Mouse (Mus musculus) right cerebral cortex, adult 2 months (tissue): ENCODE results near the gene Qrsl1.

ENCODE experiments used
- DNase-seq, 2 experiments: peaks; one replicate each; pipeline ENCODE4 v3.0.0; 2021 to 2022; ENCODE audit warnings: low spot score in 2 of 2

Gene Qrsl1

DNA sequence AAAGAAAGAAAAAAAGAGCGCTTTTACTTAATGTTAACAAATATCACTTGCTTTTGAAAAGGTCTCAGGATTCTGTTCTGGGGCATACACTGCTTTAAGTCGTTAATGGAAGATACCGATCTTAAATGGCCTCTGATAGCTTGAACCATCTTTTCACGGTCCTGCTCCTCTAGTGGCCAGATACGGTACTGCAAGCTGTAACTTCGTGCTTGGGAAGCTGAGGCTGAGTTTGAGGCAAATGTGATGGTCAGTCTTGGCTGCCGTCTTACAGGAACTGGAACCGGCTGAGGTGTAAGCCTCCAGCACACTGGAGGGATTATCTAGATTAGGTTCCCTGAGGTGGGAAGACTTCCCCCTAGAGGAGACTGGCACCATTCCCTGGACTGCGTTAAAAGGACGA lies 30.8 kb downstream of the Qrsl1 start:
- DNase-seq: no peak

DNA sequence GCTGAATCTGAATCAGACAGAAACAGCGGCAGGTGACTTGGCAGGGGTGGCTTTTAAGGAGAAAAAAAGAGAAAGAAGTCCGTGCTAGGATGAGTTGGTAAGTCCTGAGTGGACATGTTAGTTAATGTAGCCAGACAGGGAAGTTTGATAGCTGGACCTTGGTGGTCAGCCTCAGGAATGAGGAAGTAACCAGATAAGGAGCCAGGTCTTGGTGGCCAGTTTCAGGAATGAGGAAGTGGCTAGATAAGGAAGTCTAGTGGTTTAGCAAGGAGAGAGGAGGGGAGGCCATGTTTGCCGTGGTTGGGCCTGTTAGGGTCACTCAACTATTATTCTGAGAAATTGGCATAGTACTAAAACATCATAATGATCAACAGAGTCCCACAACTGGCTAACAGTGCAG lies 45.2 kb downstream of the Qrsl1 start:
- no peak for DNase-seq

- no peak for DNase-seq
These were observed 45.6 kb downstream of the Qrsl1 start for GRCm38 (mm10) chr10:43855916-43856315.

- no peak for DNase-seq
These were observed 49.6 kb downstream of the Qrsl1 start for GRCm38 (mm10) chr10:43851898-43852297.

DNA sequence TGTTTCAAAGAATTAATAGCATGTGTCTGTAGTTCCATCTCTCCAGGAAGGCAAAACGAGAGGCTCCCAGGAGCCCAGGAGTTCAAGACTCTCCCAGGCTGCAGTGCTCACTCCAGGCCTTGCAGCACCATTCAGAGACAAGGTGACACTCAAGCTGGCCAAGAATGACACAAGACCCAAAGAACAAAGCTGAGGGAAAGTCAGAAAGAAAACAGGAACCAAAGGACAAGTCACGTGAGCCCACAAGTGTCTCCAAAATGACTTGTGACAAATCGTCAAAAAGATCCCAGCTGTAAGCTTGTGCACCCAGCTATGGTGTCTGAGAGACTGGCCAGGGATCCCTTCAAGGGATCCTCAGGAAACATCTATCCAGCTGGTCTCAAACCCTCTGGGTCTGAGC lies 52.1 kb downstream of the Qrsl1 start:
- DNase-seq: no peak

GRCm38 (mm10) chr10:43846141-43846622 lies 55.4 kb downstream of the Qrsl1 start:
- DNase-seq: no peak

GRCm38 (mm10) chr10:43845442-43845841 lies 56.1 kb downstream of the Qrsl1 start:
- no peak for DNase-seq

DNA sequence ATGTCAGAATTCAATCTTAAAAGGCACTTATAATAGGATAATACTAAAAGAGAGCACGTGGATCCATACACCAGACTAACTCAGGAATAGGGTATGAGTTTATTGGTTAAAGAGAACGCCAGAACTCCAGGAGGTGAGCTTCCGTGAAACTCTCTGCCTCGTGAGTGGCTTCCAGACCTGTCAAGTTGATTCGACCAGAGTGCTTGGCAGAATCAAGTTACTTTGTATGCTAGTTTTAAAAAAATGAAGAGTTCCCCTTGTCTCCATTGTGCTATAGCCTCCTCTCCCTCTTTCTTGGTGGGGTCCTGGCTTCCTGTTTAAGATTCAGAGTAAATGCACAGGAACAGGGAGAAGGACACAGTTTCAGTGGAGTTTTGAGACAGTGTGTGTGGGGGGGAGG lies 60.1 kb downstream of the Qrsl1 start:
- no peak for DNase-seq

DNA sequence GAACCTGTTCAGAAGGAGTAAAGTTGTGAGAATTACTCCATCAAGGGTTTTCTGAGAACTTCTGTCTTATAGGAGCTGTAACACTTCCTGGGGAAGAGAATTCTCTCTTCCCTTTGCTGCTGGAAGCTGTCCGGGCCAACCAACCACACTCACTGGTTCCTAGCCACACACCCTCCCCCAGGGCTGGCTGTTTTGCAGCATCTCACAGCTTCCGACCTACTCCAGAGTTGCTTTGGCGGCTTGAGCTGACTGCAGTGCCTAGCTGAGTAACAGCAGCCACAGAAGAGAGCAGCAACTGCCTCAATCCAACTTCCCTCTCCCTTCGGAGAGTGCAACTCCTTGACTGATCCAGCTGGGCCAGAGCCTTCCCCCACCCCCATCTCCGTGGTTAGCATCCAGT lies 68.7 kb downstream of the Qrsl1 start:
- DNase-seq: peak in 1 of 2 experiments; percentile 5

GRCm38 (mm10) chr10:43830251-43831018 lies 71.1 kb downstream of the Qrsl1 start:
- peak; percentile 14 to 29 for DNase-seq

- DNase-seq: no peak
These were observed 72.9 kb downstream of the Qrsl1 start for GRCm38 (mm10) chr10:43828686-43829015.

DNA sequence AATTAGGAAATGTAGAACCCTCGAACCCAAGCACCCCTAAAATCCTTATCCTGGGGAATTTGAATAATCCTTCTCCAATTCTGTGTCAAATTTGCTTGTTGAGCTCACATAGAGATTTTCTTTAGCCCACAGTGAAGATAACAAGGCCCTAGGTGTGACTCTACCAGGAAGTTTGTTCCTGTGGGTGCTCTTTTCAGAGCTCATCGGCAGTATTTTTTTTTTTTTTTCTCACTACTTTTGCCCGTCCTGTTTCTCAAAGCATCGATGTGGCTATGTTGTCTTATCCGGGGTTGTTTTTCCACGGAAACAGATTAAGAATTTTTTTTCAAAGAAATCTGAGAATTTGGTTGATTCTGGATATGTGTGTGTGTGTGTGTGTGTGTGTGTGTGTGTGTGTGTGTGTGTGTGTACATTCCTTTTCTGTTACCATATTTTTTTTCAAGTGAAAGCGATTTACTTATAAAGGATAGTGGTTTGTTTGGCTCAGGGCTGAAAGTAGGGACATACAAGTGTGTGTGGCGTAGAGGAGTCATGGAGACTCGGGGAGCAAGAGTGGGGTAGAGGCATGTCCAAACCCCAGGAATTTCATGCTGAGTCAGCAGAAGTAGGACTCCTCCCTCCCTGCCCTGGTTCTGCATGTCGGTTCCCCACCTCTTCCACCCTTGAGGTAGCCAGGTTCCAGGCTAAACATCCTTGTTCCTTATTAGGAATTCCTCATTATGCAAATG lies 73.4 kb downstream of the Qrsl1 start:
- DNase-seq: no peak

DNA sequence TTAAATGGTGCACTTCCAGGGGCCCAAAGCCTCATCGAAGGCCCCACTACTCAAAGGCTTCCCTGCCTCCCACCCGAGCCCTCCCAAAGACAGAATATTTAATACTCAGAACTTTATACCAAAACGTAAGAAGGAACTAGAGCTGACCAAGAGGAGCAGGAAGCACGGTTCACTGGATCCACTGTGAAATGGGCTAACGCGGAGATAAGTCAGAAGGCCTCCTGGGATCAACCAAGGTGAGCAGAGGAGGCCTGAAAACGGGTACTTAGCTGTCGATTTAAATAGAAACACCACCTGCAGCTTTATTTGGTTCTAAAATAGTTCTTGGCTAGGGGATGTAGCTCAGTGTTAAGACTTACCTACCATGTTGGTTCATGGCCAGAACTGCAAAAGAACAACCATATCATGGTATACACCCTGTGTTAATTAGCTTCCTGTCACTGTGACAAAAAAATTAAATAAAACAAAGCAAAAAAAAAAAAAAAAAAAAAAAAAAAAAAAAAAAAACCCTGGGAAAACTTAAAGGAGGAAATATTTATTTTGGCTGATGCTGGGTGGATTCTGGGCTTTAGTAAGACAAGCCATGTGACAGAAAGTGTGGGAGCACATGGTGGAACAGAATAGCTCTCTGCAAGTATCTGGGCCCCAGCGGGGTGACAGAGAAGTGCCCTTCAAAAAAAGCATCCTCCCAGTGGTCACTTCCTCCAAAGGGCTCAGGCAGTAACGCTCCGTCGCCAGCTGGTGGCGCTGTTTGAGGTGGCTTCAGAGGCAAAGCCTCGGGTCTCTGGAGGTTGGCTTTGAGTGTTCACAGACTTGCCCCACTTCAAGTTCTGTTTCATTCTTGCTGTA lies 74.5 kb downstream of the Qrsl1 start:
- no peak for DNase-seq

GRCm38 (mm10) chr10:43825696-43826095 lies 75.8 kb downstream of the Qrsl1 start:
- no peak for DNase-seq

- DNase-seq: no peak
These were observed 76.8 kb downstream of the Qrsl1 start for GRCm38 (mm10) chr10:43824713-43825112.
